Mouse (Mus musculus) liver, postnatal 0 days (tissue): ENCODE measurements around the gene Serpina10.

ENCODE experiments used
- CTCF ChIP-seq: sonication (generic); IDR thresholded peaks from 2 replicates; pipeline ENCODE4 v1.5.1; 2016; ENCODE audit warnings: antibody characterized with exemption, low read depth
- EP300 ChIP-seq: IDR thresholded peaks from 2 replicates; pipeline ENCODE4 v1.6.1; 2016; ENCODE audit warnings: antibody characterized with exemption, low read depth, mild to moderate bottlenecking

- TF ChIP-seq CTCF (no peak), EP300 (no peak)
These were observed 12.6 kb upstream of the Serpina10 start for GRCm38 (mm10) chr12:103643818-103644217.
